Mouse (Mus musculus): ENCODE data around the gene Phldb1.

Gene Phldb1

GRCm38 (mm10) chr9:44734524-44735494, at the start of gene Phldb1:
Gene Phldb1 (minus strand): TSS chr9:44735198.
- peak; percentile 74 to 79 for DNase-seq

- DNase-seq: peak; percentile 96 to 97
Observed at GRCm38 (mm10) chr9:44772750-44773651, 38.0 kb upstream of the Phldb1 start.

GRCm38 (mm10) chr9:44772392-44772749, 37.4 kb upstream of the Phldb1 start:
- no peak for DNase-seq

- DNase-seq: no peak
Observed at GRCm38 (mm10) chr9:44771376-44771775, 36.4 kb upstream of the Phldb1 start.

- DNase-seq: peak in 1 of 2 experiments; percentile 20
Observed at GRCm38 (mm10) chr9:44768029-44768394, 33.0 kb upstream of the Phldb1 start.

GRCm38 (mm10) chr9:44767101-44768028, 32.4 kb upstream of the Phldb1 start, which contains the start of the genes Arcn1 and Ift46:
Gene Arcn1 (minus strand): TSS chr9:44767845.
Gene Ift46 (plus strand): TSS chr9:44767908.
- peak; percentile 93 to 94 for DNase-seq

GRCm38 (mm10) chr9:44760873-44761272, 25.9 kb upstream of the Phldb1 start:
- no peak for DNase-seq

GRCm38 (mm10) chr9:44748473-44748872, 13.5 kb upstream of the Phldb1 start:
- peak in 1 of 2 experiments; percentile 43 for DNase-seq

- no peak for DNase-seq
Observed at GRCm38 (mm10) chr9:44747341-44747740, 12.3 kb upstream of the Phldb1 start.

GRCm38 (mm10) chr9:44746666-44747065, 11.7 kb upstream of the Phldb1 start:
- no peak for DNase-seq

- DNase-seq: no peak
Observed at GRCm38 (mm10) chr9:44745371-44745770, 10.4 kb upstream of the Phldb1 start.

GRCm38 (mm10) chr9:44740663-44741192, 5.7 kb upstream of the Phldb1 start:
- DNase-seq: peak in 1 of 2 experiments; percentile 6

GRCm38 (mm10) chr9:44737240-44737949, 2.4 kb upstream of the Phldb1 start:
- peak in 1 of 2 experiments; percentile 21 for DNase-seq

- DNase-seq: no peak
Observed at GRCm38 (mm10) chr9:44736301-44736700, 1.3 kb upstream of the Phldb1 start.

GRCm38 (mm10) chr9:44735886-44736285, 888 bp upstream of the Phldb1 start:
- no peak for DNase-seq

- DNase-seq: peak; percentile 44 to 58
Observed at GRCm38 (mm10) chr9:44733671-44734523, 1.1 kb downstream of the Phldb1 start.

- no peak for DNase-seq
Observed at GRCm38 (mm10) chr9:44732921-44733530, 2.0 kb downstream of the Phldb1 start.

- DNase-seq: no peak
Observed at GRCm38 (mm10) chr9:44732130-44732549, 2.9 kb downstream of the Phldb1 start.

GRCm38 (mm10) chr9:44727441-44727840, 7.6 kb downstream of the Phldb1 start:
- DNase-seq: no peak

All from cerebellum, postnatal 10 days (tissue).